Mouse (Mus musculus) naive thymus-derived CD4-positive, alpha-beta T cell, adult 5 months (primary cell): ENCODE results near the gene Gm4141. TPM values are rescaled to one million over a fixed set of nuclear protein-coding genes. Genes with fewer than 3 reads are reported as not detected.

ENCODE experiments used
- polyA plus RNA-seq: library from polyadenylated mRNA; unstranded; fragments of 100-300 nt; shearing (Covaris generic); gene quantifications from one replicate; pipeline ENCODE4 v1.2.1, GENCODE M21; 2017

The Gm4141 gene
- not detected for polyA plus RNA-seq

GRCm38 (mm10) chr7:20576141-20576540 lies at the start of gene Gm4141:
TSS of gene Gm4141 (minus strand) at chr7:20576241.

GRCm38 (mm10) chr7:20598921-20599320 lies 22.9 kb upstream of the Gm4141 start, which contains the start of gene Gm4513:
TSS of gene Gm4513 (minus strand) at chr7:20599021.

GRCm38 (mm10) chr7:20545657-20546056 lies 30.4 kb downstream of the Gm4141 start, which contains the start of gene Gm5726:
TSS of gene Gm5726 (minus strand) at chr7:20545757.

GRCm38 (mm10) chr7:20533537-20533936 lies 42.5 kb downstream of the Gm4141 start, which contains the start of gene Vmn1r104:
TSS of gene Vmn1r104 (plus strand) at chr7:20533837.

Other genes starting within 250 kb of the Gm4141 start
- not detected for gene Gm4133, start 242.2 kb downstream of the Gm4141 start, polyA plus RNA-seq
- not detected for gene Gm5728, start 200.8 kb downstream of the Gm4141 start, polyA plus RNA-seq
- gene Vmn1r100, start 158.3 kb downstream of the Gm4141 start, polyA plus RNA-seq: not detected
- not detected for gene Vmn1r101, start 133.6 kb downstream of the Gm4141 start, polyA plus RNA-seq
- not detected for gene Gm10670, start 101.3 kb downstream of the Gm4141 start, polyA plus RNA-seq
- gene Vmn1r103, start 65.7 kb downstream of the Gm4141 start, polyA plus RNA-seq: not detected
- gene Vmn1r104, start 42.4 kb downstream of the Gm4141 start, polyA plus RNA-seq: 0.73 TPM
- gene Gm5726, start 30.5 kb downstream of the Gm4141 start, polyA plus RNA-seq: not detected
- gene Gm4513, start 22.8 kb upstream of the Gm4141 start, polyA plus RNA-seq: 0.24 TPM
- not detected for gene Vmn1r107, start 92.7 kb upstream of the Gm4141 start, polyA plus RNA-seq
- gene Vmn1r111, start 127.0 kb upstream of the Gm4141 start, polyA plus RNA-seq: not detected
- not detected for gene Gm10668, start 154.4 kb upstream of the Gm4141 start, polyA plus RNA-seq
- not detected for gene Vmn1r112, start 194.9 kb upstream of the Gm4141 start, polyA plus RNA-seq
- not detected for gene Vmn1r113, start 211.0 kb upstream of the Gm4141 start, polyA plus RNA-seq
- gene Vmn1r114, start 235.9 kb upstream of the Gm4141 start, polyA plus RNA-seq: not detected